Mouse (Mus musculus) intestine, postnatal 0 days (tissue): ENCODE measurements around the gene Tmcc3. TPM values are rescaled to one million over a fixed set of nuclear protein-coding genes. Genes with fewer than 3 reads are reported as not detected.

Experiments used
- ATAC-seq: fragments of 200-750 bp; cut with Nextera tagmentation; 2 replicates; pipeline ENCODE4 v1.8.0; 2017; ENCODE audit warnings: mild to moderate bottlenecking, moderate TSS enrichment, moderate library complexity
- H3K27ac ChIP-seq: fragments of 300-500 bp; sonication (generic); 2 replicates; pipeline ENCODE4 v1.5.1; 2014; ENCODE audit warnings: mild to moderate bottlenecking, low read depth, low read length, moderate library complexity
- H3K27me3 ChIP-seq: fragments of 300-500 bp; sonication (generic); replicated peaks from 2 replicates; pipeline ENCODE4 v1.6.1; 2014; ENCODE audit warnings: low read length, mixed read lengths; ENCODE audit not compliant: control insufficient read depth, insufficient read depth
- H3K36me3 ChIP-seq: fragments of 300-500 bp; sonication (generic); 2 replicates; pipeline ENCODE4 v1.6.1; 2014; ENCODE audit warnings: mild to moderate bottlenecking, moderate library complexity; ENCODE audit not compliant: control insufficient read depth, insufficient read depth
- H3K4me1 ChIP-seq: fragments of 300-500 bp; sonication (generic); replicated peaks from 2 replicates; pipeline ENCODE4 v1.6.1; 2014; ENCODE audit warnings: antibody characterized with exemption, low read length, mixed read lengths; ENCODE audit not compliant: control insufficient read depth, insufficient read depth
- H3K4me2 ChIP-seq: fragments of 300-500 bp; sonication (generic); replicated peaks from 2 replicates; pipeline ENCODE4 v1.6.1; 2014; ENCODE audit warnings: low read depth, mild to moderate bottlenecking, moderate library complexity
- H3K4me3 ChIP-seq: fragments of 300-500 bp; sonication (generic); 2 replicates; pipeline ENCODE4 v1.5.1; 2014; ENCODE audit warnings: low read depth, low read length
- H3K9ac ChIP-seq: fragments of 300-500 bp; sonication (generic); 2 replicates; pipeline ENCODE4 v1.6.1; 2014; ENCODE audit warnings: mild to moderate bottlenecking, low read depth, low read length
- H3K9me3 ChIP-seq: fragments of 300-500 bp; sonication (generic); 2 replicates; pipeline ENCODE4 v1.6.1; 2016; ENCODE audit warnings: mixed run types; ENCODE audit not compliant: control insufficient read depth
- CTCF ChIP-seq: sonication (generic); IDR thresholded peaks from 2 replicates; pipeline ENCODE4 v1.5.1; 2016; ENCODE audit warnings: low read depth, mild to moderate bottlenecking, control low read depth, antibody characterized with exemption, moderate library complexity
- WGBS: fragments of 180-500 bp; shearing (Covaris S2); extraction: QIAGEN DNeasy Blood & Tissue Kit; methylation state at CpG from one replicate; pipeline ENCODE4 v1.1.7; 2014; 5-methylcytosine and 5-hydroxymethylcytosine counted together
- microRNA-seq: library from miRNA; unstranded; fragments of <30 nt; microRNA quantifications from one replicate; pipeline ENCODE4, GENCODE M21; 2016
- polyA plus RNA-seq: library from polyadenylated mRNA; unstranded; fragments of >200 nt; fragmentation: Nextera tagmentation; extraction: Ambion mirVana; gene quantifications from 2 replicates; pipeline ENCODE4 v1.2.1, GENCODE M21; 2015

Gene Tmcc3
- polyA plus RNA-seq, 1 experiment from 2014 or later = 10.0 TPM

GRCm38 (mm10) chr10:94630771-94631280, 319.1 kb downstream of the Tmcc3 start:
- WGBS = 65% methylated on average over 4 of the region's 4 CpGs
- no peak for ATAC-seq
- no peaks in the 10 kb centered on the region for H3K4me1 ChIP-seq

GRCm38 (mm10) chr10:94631541-94632113, 319.9 kb downstream of the Tmcc3 start:
- no peak for TF ChIP-seq CTCF
- Histone ChIP-seq H3K4me2 (no peak overlapping the region), H3K27me3 (no peaks in the 10 kb centered on the region), H3K9me3 (no peaks in the 10 kb centered on the region), H3K27ac (no peak overlapping the region), H3K4me3 (no peak overlapping the region), H3K9ac (no peak overlapping the region), H3K36me3 (no peaks in the 10 kb centered on the region), H3K4me1 (no peaks in the 10 kb centered on the region)
- 85% methylated on average over 11 of the region's 11 CpGs for WGBS
- no peak for ATAC-seq

More at GRCm38 (mm10) chr10:94630771-94631280, 319.1 kb downstream of the Tmcc3 start:
- TF ChIP-seq CTCF = no peak
- Histone ChIP-seq H3K27me3 (no peaks in the 10 kb centered on the region), H3K27ac (no peak overlapping the region), H3K9ac (no peak overlapping the region), H3K4me2 (no peak overlapping the region), H3K4me3 (no peak overlapping the region), H3K9me3 (no peaks in the 10 kb centered on the region), H3K36me3 (no peaks in the 10 kb centered on the region)

- H3K36me3 ChIP-seq = no peaks in the 10 kb centered on the region
- WGBS = 83% methylated on average over 5 of the region's 5 CpGs
- H3K27me3 ChIP-seq = no peaks in the 10 kb centered on the region
- TF ChIP-seq CTCF = no peak
- no peaks in the 10 kb centered on the region for H3K9me3 ChIP-seq
- no peak for ATAC-seq
- no peak overlapping the region for H3K4me3 ChIP-seq
- no peak overlapping the region for H3K27ac ChIP-seq
- no peak overlapping the region for H3K9ac ChIP-seq
- no peaks in the 10 kb centered on the region for H3K4me1 ChIP-seq
- no peak overlapping the region for H3K4me2 ChIP-seq
Observed at GRCm38 (mm10) chr10:94632245-94632644, 320.5 kb downstream of the Tmcc3 start.

GRCm38 (mm10) chr10:94638599-94638998, 326.9 kb downstream of the Tmcc3 start:
- Histone ChIP-seq H3K4me3 (no peak overlapping the region), H3K27ac (no peak overlapping the region), H3K9me3 (no peaks in the 10 kb centered on the region), H3K27me3 (no peaks in the 10 kb centered on the region), H3K4me1 (no peaks in the 10 kb centered on the region), H3K4me2 (no peak overlapping the region), H3K36me3 (no peaks in the 10 kb centered on the region), H3K9ac (no peak overlapping the region)
- 91% methylated on average over 5 of the region's 5 CpGs for WGBS
- TF ChIP-seq CTCF = no peak
- ATAC-seq = no peak

GRCm38 (mm10) chr10:94639281-94639680, 327.5 kb downstream of the Tmcc3 start:
- ATAC-seq = no peak
- WGBS = 71% methylated on average over 5 of the region's 5 CpGs
- no peak overlapping the region for H3K27ac ChIP-seq

GRCm38 (mm10) chr10:94640067-94640466, 328.3 kb downstream of the Tmcc3 start:
- no peak overlapping the region for H3K27ac ChIP-seq
- ATAC-seq = no peak
- H3K9me3 ChIP-seq = no peaks in the 10 kb centered on the region
- H3K27me3 ChIP-seq = no peaks in the 10 kb centered on the region
- no peaks in the 10 kb centered on the region for H3K36me3 ChIP-seq
- no peak for TF ChIP-seq CTCF
- H3K4me2 ChIP-seq = no peak overlapping the region
- WGBS = 75% methylated on average over 5 of the region's 5 CpGs
- H3K4me3 ChIP-seq = no peak overlapping the region
- no peaks in the 10 kb centered on the region for H3K4me1 ChIP-seq
- no peak overlapping the region for H3K9ac ChIP-seq

More at GRCm38 (mm10) chr10:94639281-94639680, 327.5 kb downstream of the Tmcc3 start:
- TF ChIP-seq CTCF = no peak
- H3K9me3 ChIP-seq = no peaks in the 10 kb centered on the region
- no peaks in the 10 kb centered on the region for H3K27me3 ChIP-seq
- no peak overlapping the region for H3K9ac ChIP-seq
- H3K4me3 ChIP-seq = no peak overlapping the region
- no peak overlapping the region for H3K4me2 ChIP-seq
- no peaks in the 10 kb centered on the region for H3K36me3 ChIP-seq
- H3K4me1 ChIP-seq = no peaks in the 10 kb centered on the region

Small RNA genes within 50 kb of the gene (microRNA-seq; reads per million reads assigned to microRNA genes)
- gene Mir7211 = not detected

Other genes starting within 250 kb of the Tmcc3 start
- 3.8 and 4.2 TPM in 2 replicates for gene Nr2c1, start 163.9 kb upstream of the Tmcc3 start, polyA plus RNA-seq
- gene Ndufa12, start 113.2 kb upstream of the Tmcc3 start, polyA plus RNA-seq = 534 and 563 TPM in 2 replicates
- not detected in 2 replicates for gene Gm4792, start 13.2 kb upstream of the Tmcc3 start, polyA plus RNA-seq